Mouse (Mus musculus) ES-Bruce4 (cell line): ENCODE results near the gene Dtnbp1.

ENCODE experiments used
- EP300 ChIP-seq: IDR thresholded peaks from 2 replicates; pipeline ENCODE4 v1.6.1; 2011; ENCODE audit warnings: low read depth, low read length; ENCODE audit not compliant: insufficient read depth
- POLR2A ChIP-seq: IDR thresholded peaks from one replicate; pipeline ENCODE4 v1.8.1; 2011; ENCODE audit warnings: low read length; ENCODE audit not compliant: insufficient read depth

GRCm38 (mm10) chr13:44946880-44947635 lies 54.9 kb downstream of the Dtnbp1 start:
- TF ChIP-seq EP300 (no peak), POLR2A (no peak)
